Mouse (Mus musculus): Measurements from ENCODE around the gene Lpgat1.

DNA sequence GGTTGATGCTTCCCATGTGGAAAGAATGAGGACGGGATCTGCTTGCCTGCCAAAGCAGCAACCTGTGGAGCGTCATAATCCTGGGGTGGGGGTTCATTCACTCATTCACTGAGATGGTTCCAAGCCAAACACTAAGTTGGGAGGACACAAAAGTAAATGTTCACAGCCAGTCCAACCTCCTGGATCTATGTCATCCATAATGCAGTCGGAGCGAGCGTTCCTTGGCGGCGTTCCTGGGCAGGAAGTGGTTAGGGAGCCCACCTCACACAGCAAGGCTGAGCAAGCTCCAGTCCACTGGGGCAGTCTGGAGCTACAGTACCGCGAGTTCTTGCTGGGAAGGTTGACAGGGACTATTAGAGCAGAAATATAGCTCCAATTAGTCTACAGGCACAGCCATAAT, 49.6 kb upstream of the Lpgat1 start:
- TF ChIP-seq E2F4 (IDR thresholded peaks at IDR 0.05; ENCODE audit: insufficient read depth) (no peak), POLR2A (IDR thresholded peaks at IDR 0.05; ENCODE audit: insufficient read length, low read depth) (no peak), MAX (IDR thresholded peaks at IDR 0.05; ENCODE audit: low read depth) (no peak), USF1 (IDR thresholded peaks at IDR 0.05; ENCODE audit: low read depth) (no peak), MYOG (IDR thresholded peaks at IDR 0.05; ENCODE audit: control insufficient read depth in 1 of 3, insufficient read depth in 1 of 3, insufficient read length in 2 of 3, low read depth in 2 of 3) (no peak), TCF12 (IDR thresholded peaks at IDR 0.05; ENCODE audit: insufficient read depth, poor library complexity, severe bottlenecking) (no peak)
